Mouse (Mus musculus) retina, postnatal 1 day (tissue): Measurements from ENCODE around the gene Meaf6.

Source experiments
- DNase-seq: peaks from one replicate; pipeline ENCODE4 v3.0.0-alpha.2; 2012

Meaf6 gene

GRCm38 (mm10) chr4:125084403-125085345 is at the start of gene Meaf6:
Meaf6 (plus strand) TSS chr4:125085134.
- peak; percentile 93 for DNase-seq

- DNase-seq = no peak
Observed at GRCm38 (mm10) chr4:125044454-125044853, 40.5 kb upstream of the Meaf6 start.

- no peak for DNase-seq
Observed at GRCm38 (mm10) chr4:125055385-125055784, 29.5 kb upstream of the Meaf6 start.

GRCm38 (mm10) chr4:125056476-125056875 is 28.5 kb upstream of the Meaf6 start:
- DNase-seq = no peak

GRCm38 (mm10) chr4:125057273-125057672 is 27.7 kb upstream of the Meaf6 start:
- DNase-seq = no peak

GRCm38 (mm10) chr4:125058033-125058432 is 26.9 kb upstream of the Meaf6 start:
- DNase-seq = no peak

- peak; percentile 73 for DNase-seq
Observed at GRCm38 (mm10) chr4:125059025-125059424, 25.9 kb upstream of the Meaf6 start.

- DNase-seq = peak; percentile 1
Observed at GRCm38 (mm10) chr4:125063829-125064228, 21.1 kb upstream of the Meaf6 start.

GRCm38 (mm10) chr4:125065517-125066307 is 19.2 kb upstream of the Meaf6 start, which contains the start of gene Dnali1:
Dnali1 (minus strand) TSS chr4:125065703.
- DNase-seq = peak; percentile 78

GRCm38 (mm10) chr4:125066490-125067370 is 18.2 kb upstream of the Meaf6 start, which contains the start of gene Snip1:
Snip1 (plus strand) TSS chr4:125066672.
- DNase-seq = peak; percentile 96

GRCm38 (mm10) chr4:125077700-125078099 is 7.2 kb upstream of the Meaf6 start:
- no peak for DNase-seq

GRCm38 (mm10) chr4:125078698-125079097 is 6.2 kb upstream of the Meaf6 start:
- no peak for DNase-seq

- peak; percentile 89 for DNase-seq
Observed at GRCm38 (mm10) chr4:125085346-125085841, 460 bp downstream of the Meaf6 start.

- no peak for DNase-seq
Observed at GRCm38 (mm10) chr4:125093031-125093430, 8.1 kb downstream of the Meaf6 start.

- DNase-seq = no peak
Observed at GRCm38 (mm10) chr4:125096066-125096465, 11.1 kb downstream of the Meaf6 start.

GRCm38 (mm10) chr4:125097412-125097811 is 12.5 kb downstream of the Meaf6 start:
- DNase-seq = no peak

GRCm38 (mm10) chr4:125099458-125099857 is 14.5 kb downstream of the Meaf6 start:
- peak; percentile 90 for DNase-seq

GRCm38 (mm10) chr4:125101334-125101733 is 16.4 kb downstream of the Meaf6 start:
- peak; percentile 49 for DNase-seq

GRCm38 (mm10) chr4:125105354-125105753 is 20.4 kb downstream of the Meaf6 start:
- DNase-seq = no peak

GRCm38 (mm10) chr4:125114638-125115037 is 29.7 kb downstream of the Meaf6 start:
- DNase-seq = peak; percentile 84

GRCm38 (mm10) chr4:125115081-125115480 is 30.1 kb downstream of the Meaf6 start:
- no peak for DNase-seq

GRCm38 (mm10) chr4:125115710-125116089 is 30.8 kb downstream of the Meaf6 start:
- DNase-seq = no peak
